Mouse (Mus musculus) heart, postnatal 4 days (tissue): ENCODE results near the gene Amer3. TPM values are rescaled to one million over a fixed set of nuclear protein-coding genes. Genes with fewer than 3 reads are reported as not detected.
"Not testable (repeated sequence)": the region's sequence is repeated elsewhere in the genome, so short reads cannot be mapped to it uniquely, and the experiment has no call there.

Experiments used
- DNase-seq: peaks from one replicate; pipeline ENCODE4 v3.0.0; 2021
- total RNA-seq, 2 experiments: library from RNA; stranded (reverse); gene quantifications; 2 replicates each; pipeline ENCODE4 v1.2.3; 2021

The Amer3 gene
- total RNA-seq: not detected

DNA sequence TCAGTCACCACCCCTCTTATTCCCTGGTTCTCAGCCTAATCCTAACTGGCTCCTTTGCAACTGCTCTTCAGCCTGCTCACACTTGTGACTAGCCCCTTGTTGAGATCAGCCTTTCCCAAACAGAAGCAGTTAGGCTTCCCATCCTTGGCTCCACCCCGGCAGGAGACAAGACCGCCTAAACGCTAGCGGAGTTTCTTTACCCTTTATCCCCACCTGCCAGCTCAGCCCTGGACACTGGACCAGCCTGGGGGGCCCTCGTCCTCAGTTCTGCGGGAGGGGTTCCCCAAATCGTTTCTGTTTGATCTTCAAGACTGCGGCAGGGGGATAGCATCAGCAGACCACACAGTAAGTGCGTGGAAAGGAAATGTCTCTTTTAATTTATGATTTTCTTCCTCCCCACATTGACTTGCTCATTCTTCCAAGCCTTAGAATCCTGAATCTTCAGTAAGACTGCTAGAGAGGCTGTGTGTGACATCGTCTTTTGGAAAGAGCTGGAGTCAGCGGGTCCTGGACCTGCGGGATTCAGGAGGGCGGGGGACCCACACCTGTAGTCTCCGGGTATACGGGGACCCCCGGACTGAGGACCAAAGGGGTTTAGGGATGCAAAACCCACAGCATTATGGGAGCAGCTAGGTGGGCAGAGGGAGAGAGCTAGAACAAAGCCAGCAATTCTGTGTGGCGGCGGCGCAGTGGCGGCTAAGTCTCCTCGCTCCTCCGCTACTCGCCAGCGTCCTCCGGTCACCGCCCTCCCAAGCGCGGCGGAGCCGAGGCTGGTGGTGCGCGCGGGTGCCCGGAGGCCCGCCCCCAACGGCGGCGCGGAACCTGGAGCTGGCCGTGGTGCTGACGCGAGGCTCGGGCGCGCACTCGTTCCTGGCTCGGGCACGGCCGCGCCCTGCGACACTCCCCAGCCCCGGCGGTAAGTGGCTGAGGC lies at the start of gene Amer3:
Gene Amer3 (plus strand): TSS at position 807 of the 931 bp plus-strand sequence.
- DNase-seq: peak; percentile 84

GRCm38 (mm10) chr1:34534574-34534973 lies 44.9 kb upstream of the Amer3 start:
- DNase-seq: not testable (repeated sequence)

GRCm38 (mm10) chr1:34535043-34535698 lies 44.3 kb upstream of the Amer3 start, which contains the start of gene Cfc1:
Gene Cfc1 (plus strand): TSS chr1:34535648.
- DNase-seq: not testable (repeated sequence)

GRCm38 (mm10) chr1:34536291-34536766 lies 43.1 kb upstream of the Amer3 start:
- DNase-seq: no peak

GRCm38 (mm10) chr1:34536767-34537485 lies 42.5 kb upstream of the Amer3 start:
- no peak for DNase-seq

GRCm38 (mm10) chr1:34547074-34547473 lies 32.4 kb upstream of the Amer3 start:
- no peak for DNase-seq

- DNase-seq: no peak
Observed at GRCm38 (mm10) chr1:34553690-34554089, 25.8 kb upstream of the Amer3 start.

DNA sequence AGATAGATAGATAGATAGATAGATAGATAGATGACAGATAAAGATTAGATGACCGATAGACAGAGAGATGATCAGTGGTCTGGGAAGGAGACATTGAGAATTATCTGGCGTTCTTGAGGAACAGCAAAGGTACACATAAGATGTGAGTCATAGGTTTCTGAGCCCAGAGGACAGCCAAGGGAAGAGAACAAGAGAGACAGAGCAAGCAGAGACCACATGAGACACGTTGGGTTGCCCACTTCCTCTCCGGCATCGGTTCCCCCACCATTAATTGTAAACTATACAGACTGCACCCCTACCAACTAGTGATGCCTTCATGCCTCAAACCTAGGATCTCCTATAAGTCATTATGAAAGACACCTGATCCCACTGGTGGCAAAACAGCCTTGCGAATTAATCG lies 25.2 kb upstream of the Amer3 start:
- DNase-seq: no peak

- DNase-seq: no peak
Observed at GRCm38 (mm10) chr1:34560843-34561242, 18.6 kb upstream of the Amer3 start, which contains the start of gene Prss40. Gene Prss40 (minus strand): TSS chr1:34560943.

DNA sequence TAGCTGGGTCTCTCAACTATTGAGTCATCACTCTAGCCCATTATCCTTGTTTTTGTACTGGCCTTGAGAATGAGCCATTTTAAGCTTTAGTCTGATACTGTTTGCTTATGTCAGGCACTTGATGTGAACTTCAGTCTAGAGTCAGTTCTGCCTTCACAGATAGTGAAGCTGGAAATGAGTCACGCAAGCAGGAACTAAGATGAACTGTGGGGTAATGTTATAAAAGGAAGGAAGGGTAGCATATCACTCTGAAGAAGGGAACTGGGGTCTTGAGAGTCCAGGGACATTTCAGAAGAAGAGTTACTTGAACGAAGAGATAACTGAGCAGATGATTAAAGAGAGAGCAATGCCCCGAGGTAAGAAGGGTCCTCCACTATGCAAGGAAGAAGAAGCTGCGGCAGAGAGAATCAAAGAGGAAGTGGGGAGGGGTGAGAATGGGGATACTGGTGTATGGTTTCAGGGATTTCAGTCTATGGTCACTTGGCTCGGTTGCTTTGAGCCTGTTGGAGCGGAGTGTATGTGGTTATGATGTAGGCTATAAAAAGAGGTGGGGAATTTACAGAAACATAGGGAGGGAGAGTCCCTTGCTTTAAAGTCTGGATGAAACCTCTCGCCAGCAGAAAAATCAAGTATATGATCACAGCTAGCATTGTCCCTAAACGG lies 14.9 kb upstream of the Amer3 start:
- DNase-seq: no peak

- DNase-seq: no peak
Observed at GRCm38 (mm10) chr1:34568120-34568519, 11.3 kb upstream of the Amer3 start.

- DNase-seq: no peak
Observed at GRCm38 (mm10) chr1:34569876-34570275, 9.6 kb upstream of the Amer3 start.

DNA sequence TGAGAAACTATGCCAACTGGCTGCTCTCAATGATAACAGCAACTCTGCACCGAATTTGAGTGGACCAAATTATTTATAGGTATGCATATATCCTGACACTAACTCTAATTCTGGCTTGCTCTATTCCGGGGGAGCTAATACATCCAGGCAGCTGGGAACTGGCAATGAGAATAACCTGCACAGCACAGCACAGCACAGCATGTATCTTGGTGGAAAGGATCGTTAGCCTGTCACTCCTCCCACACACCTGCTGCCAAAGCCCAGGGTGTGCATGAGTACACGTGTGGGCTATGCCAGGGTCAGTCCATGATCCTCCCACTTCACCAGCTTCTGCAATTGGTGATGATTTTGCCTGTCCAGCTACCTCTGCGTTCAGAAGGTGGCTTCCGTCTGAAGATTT lies 8.0 kb upstream of the Amer3 start:
- DNase-seq: no peak

DNA sequence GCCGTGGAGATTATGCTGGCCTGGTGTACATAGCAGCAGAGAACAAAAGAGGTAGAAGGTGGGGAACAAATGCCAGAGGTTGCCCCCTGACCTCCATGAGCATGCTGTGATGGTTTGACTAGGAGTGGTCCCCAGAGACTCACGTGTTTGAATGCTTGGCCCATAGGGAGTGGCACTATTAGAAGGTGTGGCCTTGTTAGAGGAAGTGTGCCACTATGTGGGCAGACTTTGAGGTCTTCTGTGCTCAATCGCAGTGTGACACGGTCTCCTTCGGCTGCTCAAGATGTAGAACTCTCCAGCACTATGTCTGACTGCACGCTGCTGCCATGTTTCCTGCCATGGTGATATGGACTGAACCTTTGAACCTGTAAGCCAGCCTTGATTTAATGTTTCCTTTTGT lies 6.2 kb upstream of the Amer3 start:
- no peak for DNase-seq

- no peak for DNase-seq
Observed at GRCm38 (mm10) chr1:34579782-34580356, 412 bp downstream of the Amer3 start.

DNA sequence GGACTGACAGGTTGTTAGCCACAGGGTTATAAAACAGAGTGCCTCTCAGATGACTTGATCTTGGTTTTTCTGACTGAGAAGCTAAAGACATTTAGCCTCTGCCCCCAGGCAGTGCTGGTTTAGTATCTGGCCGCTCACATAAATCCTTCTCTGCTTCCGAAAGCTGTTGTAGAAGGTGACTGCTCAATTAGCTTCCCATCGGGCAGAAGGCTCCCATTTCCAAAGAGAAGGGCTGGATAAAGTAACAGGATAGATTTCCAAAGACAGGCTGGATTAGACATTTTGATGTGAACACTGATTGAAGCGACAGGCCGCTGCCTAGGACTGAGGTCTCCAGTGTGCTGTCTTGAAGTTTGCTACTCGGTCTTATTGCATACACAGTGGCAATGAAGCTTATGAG lies 2.8 kb downstream of the Amer3 start:
- no peak for DNase-seq

DNA sequence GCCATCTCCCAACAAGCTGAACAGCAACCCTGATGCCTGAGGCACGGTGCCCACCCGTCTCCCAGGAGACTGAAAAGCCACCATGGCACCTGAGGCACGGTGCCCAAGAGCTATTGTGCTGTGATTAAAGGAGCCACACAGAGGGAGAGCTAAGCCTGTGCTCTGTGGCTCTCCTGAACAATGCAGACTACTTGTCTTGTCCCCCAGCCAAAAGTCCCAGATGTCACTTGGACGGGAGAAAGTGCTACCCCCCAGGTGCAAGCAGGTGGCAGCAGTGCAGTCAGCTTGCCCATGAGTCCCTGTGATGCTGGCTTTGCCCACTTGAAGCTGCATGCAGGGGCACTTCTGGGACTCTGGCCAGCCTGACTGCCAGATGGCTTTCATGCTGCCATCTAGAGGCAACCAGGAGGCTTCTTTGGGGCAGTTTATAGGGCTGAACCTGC lies 4.4 kb downstream of the Amer3 start:
- peak; percentile 39 for DNase-seq

DNA sequence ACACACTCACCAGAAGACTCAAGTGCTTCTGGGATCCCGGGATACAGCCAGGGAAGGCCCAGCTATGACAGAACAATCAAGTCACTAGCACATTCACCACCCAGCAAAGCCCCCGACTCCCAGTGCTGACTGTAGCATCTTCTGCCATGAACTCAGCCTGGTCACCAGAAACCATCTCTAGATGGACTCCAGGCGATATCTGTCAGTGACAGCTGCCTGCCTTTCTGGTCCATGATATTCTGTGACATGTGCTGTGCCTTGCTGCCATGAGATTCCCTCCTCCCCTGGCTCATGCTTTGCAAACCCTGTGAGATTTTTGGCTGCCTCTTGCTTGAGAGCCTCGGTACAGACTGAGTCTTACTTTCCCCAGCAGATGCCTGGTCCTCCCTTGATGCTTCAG lies 5.3 kb downstream of the Amer3 start:
- DNase-seq: no peak

- DNase-seq: no peak
Observed at GRCm38 (mm10) chr1:34587298-34588096, 8.0 kb downstream of the Amer3 start.

DNA sequence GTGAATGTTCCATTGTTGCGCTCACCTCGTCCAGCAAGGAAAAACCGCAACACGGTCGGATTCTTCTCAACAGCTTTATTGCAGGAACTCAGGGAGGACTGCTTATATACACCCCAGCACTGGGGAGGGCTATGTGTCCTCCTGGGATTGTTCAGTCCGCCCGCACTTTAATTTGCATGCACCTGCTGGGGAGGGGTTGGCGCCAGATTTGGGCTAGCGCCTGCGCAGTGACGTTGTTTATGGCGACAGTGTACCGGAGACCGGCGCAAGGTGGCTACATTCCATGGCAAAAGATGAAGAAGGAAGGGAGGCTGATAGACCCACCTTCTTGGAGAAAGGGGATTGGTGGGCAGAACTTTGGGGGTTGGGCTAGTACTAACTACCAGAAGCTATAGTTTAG lies 20.5 kb downstream of the Amer3 start:
- no peak for DNase-seq
